Mouse (Mus musculus) ovary, postnatal 10 days (tissue): Measurements from ENCODE around the gene Gab3.
"Not testable (repeated sequence)": the region's sequence is repeated elsewhere in the genome, so short reads cannot be mapped to it uniquely, and the experiment has no call there.

Experiments used
- DNase-seq: peaks from one replicate; pipeline ENCODE4 v3.0.0; 2022; ENCODE audit warnings: low spot score

Gene Gab3

DNA sequence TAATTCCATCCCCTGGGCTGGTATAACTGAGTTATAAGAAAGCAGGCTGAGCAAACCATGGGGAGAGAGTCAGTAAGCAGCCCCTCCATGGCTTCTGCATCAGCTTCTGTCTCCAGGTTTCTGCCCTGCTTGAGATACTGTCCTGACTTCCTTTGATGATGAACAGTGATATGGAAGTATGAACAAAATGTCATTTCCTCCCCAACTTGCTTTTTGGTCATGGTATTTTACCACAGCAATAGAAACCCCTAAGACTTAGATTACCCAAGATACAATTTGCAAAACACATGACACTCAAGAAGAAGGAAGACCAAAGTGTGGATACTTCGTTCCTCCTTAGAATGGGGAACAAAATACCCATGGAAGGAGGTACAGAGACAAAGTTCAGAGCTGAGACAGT lies 51.2 kb downstream of the Gab3 start:
- not testable (repeated sequence) for DNase-seq

DNA sequence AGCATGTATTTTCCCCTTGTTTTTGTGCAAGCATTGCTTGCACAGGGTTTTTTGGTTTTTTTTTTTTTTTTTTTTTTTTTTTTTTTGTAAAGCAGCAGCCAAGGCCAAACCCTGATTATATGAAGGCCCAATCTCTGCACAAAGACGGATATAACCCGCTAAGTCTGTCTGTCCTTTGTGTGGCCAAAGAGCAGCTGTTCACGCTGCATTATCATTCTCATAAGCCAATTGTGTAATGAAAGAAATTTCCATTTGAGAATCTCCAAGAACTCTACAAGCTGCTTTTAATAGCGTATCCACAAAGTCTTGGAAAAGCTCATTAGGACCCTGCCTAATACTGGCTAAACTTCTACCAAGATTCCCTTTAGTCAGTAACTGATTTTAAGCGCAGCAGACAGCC lies 101.5 kb downstream of the Gab3 start:
- no peak for DNase-seq

GRCm38 (mm10) chrX:74962899-74963298 lies 122.4 kb downstream of the Gab3 start:
- not testable (repeated sequence) for DNase-seq

DNA sequence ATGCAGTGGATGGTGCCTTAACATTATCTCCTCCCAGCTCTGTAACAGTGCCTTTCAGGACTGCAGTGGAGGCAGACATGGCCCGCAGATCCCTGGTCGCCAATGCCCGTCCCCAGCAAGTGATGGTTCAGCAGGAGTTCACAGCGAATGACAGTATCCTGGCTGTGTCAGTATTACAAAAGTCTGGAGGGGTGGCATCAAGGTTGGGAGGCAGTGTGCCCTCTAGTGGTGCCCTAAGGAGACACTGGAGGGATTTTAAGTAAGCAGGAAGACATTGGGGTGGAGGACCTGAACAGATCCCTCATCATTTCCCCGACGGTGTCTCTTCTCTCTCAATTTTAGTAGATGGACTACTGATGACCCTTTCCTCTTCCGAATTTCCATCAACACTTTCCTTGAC lies 126.1 kb downstream of the Gab3 start:
- DNase-seq: not testable (repeated sequence)
